Mouse (Mus musculus) heart, adult 8-10 months (tissue): Measurements from ENCODE around the gene Vmn2r43. TPM values are rescaled to one million over a fixed set of nuclear protein-coding genes. Genes with fewer than 3 reads are reported as not detected.
"Not testable (repeated sequence)": the region's sequence is repeated elsewhere in the genome, so short reads cannot be mapped to it uniquely, and the experiment has no call there.

ENCODE experiments used
- DNase-seq: peaks from one replicate; pipeline ENCODE4 v3.0.0; 2022; ENCODE audit warnings: low spot score
- total RNA-seq, 4 experiments: library from RNA; stranded (reverse); gene quantifications; 2 replicates each; pipeline ENCODE4 v1.2.4; 2022

The Vmn2r43 gene
- not detected for total RNA-seq

DNA sequence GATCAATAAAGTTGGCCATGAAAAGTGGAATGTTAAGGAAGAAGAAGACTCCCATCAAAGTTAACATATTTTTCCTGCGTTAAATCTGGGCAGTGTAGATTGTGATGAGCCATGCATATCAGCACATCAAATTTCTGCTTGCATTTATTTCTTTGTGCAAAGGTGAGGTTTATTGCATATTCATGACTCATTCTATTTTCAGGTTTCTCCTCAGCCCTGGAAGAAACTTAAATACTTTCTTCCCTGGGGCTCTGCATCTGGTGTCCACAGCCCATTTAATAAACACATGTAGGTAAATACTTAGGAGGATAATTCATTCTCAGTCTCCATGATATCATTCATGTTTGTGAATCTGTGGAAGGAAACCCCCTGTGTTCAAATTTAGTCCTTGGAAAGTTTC, at the start of gene Vmn2r43:
Gene Vmn2r43, minus strand, starts transcription at position 101 of the 400 bp plus-strand sequence.
- not testable (repeated sequence) for DNase-seq

- DNase-seq: not testable (repeated sequence)
These were observed 60.2 kb downstream of the Vmn2r43 start, which contains the start of gene Vmn2r42 for GRCm38 (mm10) chr7:8200220-8200619. Gene Vmn2r42 (minus strand): TSS chr7:8200320.

Other genes starting within 250 kb of the Vmn2r43 start
- not detected for gene Vmn2r41, start 98.9 kb downstream of the Vmn2r43 start, total RNA-seq
- gene Vmn2r42, start 60.3 kb downstream of the Vmn2r43 start, total RNA-seq: not detected
- not detected for gene Vmn2r44, start 122.7 kb upstream of the Vmn2r43 start, total RNA-seq
- not detected for gene Vmn2r45, start 228.5 kb upstream of the Vmn2r43 start, total RNA-seq